Mouse (Mus musculus) neural tube, embryonic 13.5 days (tissue): ENCODE measurements at regions not wholly inside any gene's neighbourhood (a gene's known extent, or its start where the extent isn't known, plus 50 kb on each side); places are given as distances from the start of the nearest gene placed in this dataset.

Source experiments
- ATAC-seq: fragments of 200-750 bp; cut with Nextera tagmentation; 2 replicates; pipeline ENCODE4 v1.8.0; 2017; ENCODE audit warnings: low read depth, mild to moderate bottlenecking, moderate TSS enrichment, moderate library complexity
- H3K27ac ChIP-seq: fragments of 300-500 bp; sonication (generic); replicated peaks from 2 replicates; pipeline ENCODE4 v1.5.1; 2015; ENCODE audit warnings: moderate library complexity, mild to moderate bottlenecking, inconsistent platforms
- H3K27me3 ChIP-seq: fragments of 300-500 bp; sonication (generic); 2 replicates; pipeline ENCODE4 v1.6.1; 2015; ENCODE audit warnings: mild to moderate bottlenecking, inconsistent platforms
- H3K36me3 ChIP-seq: fragments of 300-500 bp; sonication (generic); 2 replicates; pipeline ENCODE4 v1.6.1; 2015; ENCODE audit warnings: mild to moderate bottlenecking, inconsistent platforms
- H3K4me1 ChIP-seq: fragments of 300-500 bp; sonication (generic); replicated peaks from 2 replicates; pipeline ENCODE4 v1.6.1; 2015; ENCODE audit warnings: inconsistent platforms
- H3K4me2 ChIP-seq: fragments of 300-500 bp; sonication (generic); 2 replicates; pipeline ENCODE4 v1.6.1; 2015; ENCODE audit warnings: inconsistent platforms, mild to moderate bottlenecking, moderate library complexity
- H3K4me3 ChIP-seq: fragments of 300-500 bp; sonication (generic); 2 replicates; pipeline ENCODE4 v1.5.1; 2015; ENCODE audit warnings: mild to moderate bottlenecking, inconsistent platforms
- H3K9ac ChIP-seq: fragments of 300-500 bp; sonication (generic); 2 replicates; pipeline ENCODE4 v1.6.1; 2015; ENCODE audit warnings: moderate library complexity, mild to moderate bottlenecking, inconsistent platforms
- H3K9me3 ChIP-seq: fragments of 300-500 bp; sonication (generic); 2 replicates; pipeline ENCODE4 v1.6.1; 2016; ENCODE audit warnings: inconsistent platforms
- WGBS: fragments of 180-500 bp; shearing (Covaris S2); methylation state at CpG from one replicate; pipeline ENCODE4 v1.1.7; 2015; 5-methylcytosine and 5-hydroxymethylcytosine counted together

- Histone ChIP-seq H3K4me3 (no peak overlapping the region), H3K27ac (no peak overlapping the region), H3K4me2 (no peak overlapping the region), H3K36me3 (no peaks in the 10 kb centered on the region), H3K9ac (no peak overlapping the region), H3K4me1 (peaks cover 12% of the 10 kb centered on the region; the same call in 1 of the 2 replicates), H3K27me3 (no peaks in the 10 kb centered on the region), H3K9me3 (no peaks in the 10 kb centered on the region)
- no peak for ATAC-seq
- 77% methylated on average over 1 of the region's 1 CpGs for WGBS
Measured at GRCm38 (mm10) chr13:16702138-16702537, 690.5 kb downstream of the Inhba start.

DNA sequence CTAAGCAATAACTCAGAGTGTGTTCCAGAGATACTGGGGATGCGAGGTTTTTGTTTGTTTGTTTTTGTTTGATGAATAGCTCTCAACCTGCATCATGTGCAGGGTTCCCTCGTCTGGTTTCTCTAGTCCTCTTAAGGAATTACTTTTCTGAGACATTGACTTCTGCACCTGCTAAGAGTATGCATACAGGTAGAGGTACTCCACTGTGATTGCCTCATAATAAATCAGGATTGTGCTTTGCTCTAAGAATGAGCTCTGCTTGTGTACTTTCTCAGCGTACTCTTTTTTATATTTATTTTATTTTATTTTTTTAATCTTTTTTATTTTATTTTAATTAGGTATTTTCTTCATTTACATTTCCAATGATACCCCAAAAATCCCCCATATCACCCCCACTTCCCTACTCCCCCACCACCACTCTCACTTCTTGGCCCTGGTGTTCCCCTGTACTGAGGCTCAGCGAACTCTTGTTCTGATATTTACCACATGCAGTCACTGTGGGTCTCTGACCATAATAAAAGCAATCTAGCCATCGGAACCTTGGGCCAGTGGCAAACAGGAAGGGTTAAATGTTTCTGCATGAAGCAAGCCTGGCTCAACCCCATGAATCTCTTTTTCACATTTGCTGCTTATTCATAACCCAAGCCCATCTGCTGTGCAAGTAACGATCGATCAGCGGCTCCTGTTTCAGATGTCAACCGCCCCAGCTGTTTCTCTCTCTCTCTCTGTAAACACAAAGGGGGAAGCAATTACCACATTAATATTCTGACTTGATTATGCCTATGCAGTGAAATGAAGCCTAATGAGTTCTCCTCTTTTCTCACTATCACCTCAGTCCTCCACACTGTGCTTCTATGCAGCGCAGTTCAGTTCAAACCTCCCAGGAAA lies 693.8 kb downstream of the Inhba start:
- Histone ChIP-seq H3K4me1 (peaks cover 12% of the 10 kb centered on the region; the same call in 1 of the 2 replicates), H3K36me3 (no peaks in the 10 kb centered on the region), H3K9me3 (no peaks in the 10 kb centered on the region), H3K27ac (peak overlapping the region; percentile 52), H3K9ac (no peak overlapping the region), H3K4me2 (peak overlapping the region; percentile 31), H3K4me3 (no peak overlapping the region), H3K27me3 (no peaks in the 10 kb centered on the region)
- ATAC-seq, result peak; percentile 95
- 47% methylated on average over 10 of the region's 10 CpGs for WGBS

DNA sequence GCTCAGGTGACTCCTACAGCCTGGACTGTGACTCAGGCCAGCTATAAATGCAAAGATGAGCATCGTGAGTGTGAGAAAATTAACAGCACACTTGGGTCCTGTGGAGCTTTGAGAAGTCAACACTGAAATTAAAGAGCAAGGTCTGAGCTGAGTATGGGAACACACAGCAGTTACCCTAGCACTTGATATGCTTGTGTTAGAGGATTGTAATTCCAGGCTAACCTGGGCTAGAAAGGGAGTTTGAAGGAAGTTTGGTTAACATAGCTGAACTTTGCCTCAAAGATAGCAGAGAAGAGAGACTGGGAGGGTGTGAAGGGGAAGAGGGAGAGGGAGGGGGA lies 694.4 kb downstream of the Inhba start:
- Histone ChIP-seq H3K27ac (peak overlapping the region; percentile 52), H3K9me3 (no peaks in the 10 kb centered on the region), H3K27me3 (no peaks in the 10 kb centered on the region), H3K4me1 (peaks cover 12% of the 10 kb centered on the region; the same call in 1 of the 2 replicates), H3K4me3 (no peak overlapping the region), H3K9ac (no peak overlapping the region), H3K36me3 (no peaks in the 10 kb centered on the region), H3K4me2 (peak overlapping the region; percentile 31; the same call in 1 of the 2 replicates)
- ATAC-seq, result no peak; the same call in 1 of the 2 replicates
- WGBS, result 12% methylated on average over 1 of the region's 1 CpGs

GRCm38 (mm10) chr13:16715296-16715960 lies 703.8 kb downstream of the Inhba start:
- 80% methylated on average over 5 of the region's 5 CpGs for WGBS
- Histone ChIP-seq H3K4me2 (no peak overlapping the region), H3K27ac (no peak overlapping the region), H3K4me3 (no peak overlapping the region), H3K27me3 (no peaks in the 10 kb centered on the region), H3K36me3 (no peaks in the 10 kb centered on the region), H3K9me3 (no peaks in the 10 kb centered on the region), H3K9ac (no peak overlapping the region), H3K4me1 (peaks cover 10% of the 10 kb centered on the region)
- ATAC-seq, result no peak

DNA sequence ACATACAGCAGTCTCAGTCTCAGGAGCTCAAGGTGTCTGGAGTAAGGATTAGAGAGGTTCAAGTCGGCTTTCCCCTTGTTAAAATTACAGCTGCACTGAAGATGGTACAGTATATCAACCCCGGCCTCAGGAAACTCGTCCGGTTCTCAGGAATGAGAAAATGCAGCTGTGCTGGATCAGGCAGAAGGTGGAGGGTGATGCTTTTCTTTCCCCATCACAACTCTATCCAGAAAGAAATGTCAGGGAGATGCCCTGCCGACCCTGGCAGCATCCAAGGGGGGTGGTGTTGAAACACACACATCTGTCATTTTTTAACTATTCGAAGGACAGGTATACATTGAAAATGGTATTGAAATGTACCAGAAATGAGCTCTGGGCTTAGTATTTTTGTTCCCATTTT lies 704.7 kb downstream of the Inhba start:
- no peak overlapping the region for H3K27ac ChIP-seq
- H3K9me3 ChIP-seq, result no peaks in the 10 kb centered on the region
- H3K9ac ChIP-seq, result no peak overlapping the region
- no peak for ATAC-seq
- peaks cover 10% of the 10 kb centered on the region for H3K4me1 ChIP-seq
- H3K27me3 ChIP-seq, result no peaks in the 10 kb centered on the region
- 59% methylated on average over 6 of the region's 6 CpGs for WGBS
- no peak overlapping the region for H3K4me2 ChIP-seq
- no peaks in the 10 kb centered on the region for H3K36me3 ChIP-seq
- no peak overlapping the region for H3K4me3 ChIP-seq

GRCm38 (mm10) chr13:16716796-16717749 lies 705.4 kb downstream of the Inhba start:
- no peak for ATAC-seq
- no peak overlapping the region for H3K9ac ChIP-seq
- H3K4me2 ChIP-seq, result no peak overlapping the region
- WGBS, result 53% methylated on average over 5 of the region's 5 CpGs
- peaks cover 10% of the 10 kb centered on the region for H3K4me1 ChIP-seq
- H3K27ac ChIP-seq, result no peak overlapping the region
- no peak overlapping the region for H3K4me3 ChIP-seq
- no peaks in the 10 kb centered on the region for H3K36me3 ChIP-seq
- H3K9me3 ChIP-seq, result no peaks in the 10 kb centered on the region
- H3K27me3 ChIP-seq, result no peaks in the 10 kb centered on the region

- H3K27ac ChIP-seq, result no peak overlapping the region
- peaks cover 10% of the 10 kb centered on the region for H3K4me1 ChIP-seq
- H3K9ac ChIP-seq, result no peak overlapping the region
- no peak overlapping the region for H3K4me2 ChIP-seq
- H3K27me3 ChIP-seq, result no peaks in the 10 kb centered on the region
- no peak overlapping the region for H3K4me3 ChIP-seq
- WGBS, result 82% methylated on average over 2 of the region's 2 CpGs
- H3K9me3 ChIP-seq, result no peaks in the 10 kb centered on the region
- H3K36me3 ChIP-seq, result no peaks in the 10 kb centered on the region
- ATAC-seq, result no peak
Measured at GRCm38 (mm10) chr13:16720090-16720489, 708.4 kb downstream of the Inhba start.

GRCm38 (mm10) chr13:16725350-16725749 lies 713.7 kb downstream of the Inhba start:
- H3K27ac ChIP-seq, result no peak overlapping the region
- H3K4me1 ChIP-seq, result no peaks in the 10 kb centered on the region
- H3K27me3 ChIP-seq, result no peaks in the 10 kb centered on the region
- no peak for ATAC-seq
- H3K9ac ChIP-seq, result no peak overlapping the region
- no peak overlapping the region for H3K4me3 ChIP-seq
- no peaks in the 10 kb centered on the region for H3K9me3 ChIP-seq
- 84% methylated on average over 5 of the region's 5 CpGs for WGBS
- no peak overlapping the region for H3K4me2 ChIP-seq
- no peaks in the 10 kb centered on the region for H3K36me3 ChIP-seq

- Histone ChIP-seq H3K27me3 (no peaks in the 10 kb centered on the region), H3K9ac (no peak overlapping the region)
- WGBS, result 84% methylated on average over 1 of the region's 1 CpGs
Measured at GRCm38 (mm10) chr13:16738313-16738712, 726.7 kb downstream of the Inhba start.

DNA sequence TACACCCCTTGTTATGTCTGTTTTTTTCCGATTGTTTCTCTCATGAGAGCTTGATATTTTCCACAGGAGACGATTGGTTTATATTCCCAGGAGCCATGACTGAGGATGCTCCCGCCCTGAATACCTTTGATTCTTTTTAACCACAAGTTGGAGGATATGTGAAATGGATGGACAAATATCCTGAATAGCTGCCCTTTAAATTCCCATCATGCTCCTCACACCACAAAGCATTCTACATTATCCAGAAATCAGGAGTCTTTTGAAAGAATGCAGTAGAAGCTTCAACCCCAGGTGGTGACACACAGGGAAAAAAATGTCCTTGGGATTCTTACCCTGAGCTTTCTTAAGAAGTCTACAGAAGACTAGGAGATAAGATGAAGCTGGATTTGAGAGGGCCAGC lies 727.9 kb downstream of the Inhba start:
- no peaks in the 10 kb centered on the region for H3K9me3 ChIP-seq
- H3K27me3 ChIP-seq, result no peaks in the 10 kb centered on the region
- no peak overlapping the region for H3K4me2 ChIP-seq
- H3K36me3 ChIP-seq, result no peaks in the 10 kb centered on the region
- 83% methylated on average over 3 of the region's 3 CpGs for WGBS
- H3K4me3 ChIP-seq, result no peak overlapping the region
- ATAC-seq, result no peak
- no peak overlapping the region for H3K9ac ChIP-seq
- H3K4me1 ChIP-seq, result no peaks in the 10 kb centered on the region
- H3K27ac ChIP-seq, result no peak overlapping the region

More at GRCm38 (mm10) chr13:16738313-16738712, 726.7 kb downstream of the Inhba start:
- Histone ChIP-seq H3K27ac (no peak overlapping the region), H3K4me1 (no peaks in the 10 kb centered on the region), H3K4me3 (no peak overlapping the region), H3K9me3 (no peaks in the 10 kb centered on the region), H3K36me3 (no peaks in the 10 kb centered on the region), H3K4me2 (no peak overlapping the region)
- ATAC-seq, result no peak

DNA sequence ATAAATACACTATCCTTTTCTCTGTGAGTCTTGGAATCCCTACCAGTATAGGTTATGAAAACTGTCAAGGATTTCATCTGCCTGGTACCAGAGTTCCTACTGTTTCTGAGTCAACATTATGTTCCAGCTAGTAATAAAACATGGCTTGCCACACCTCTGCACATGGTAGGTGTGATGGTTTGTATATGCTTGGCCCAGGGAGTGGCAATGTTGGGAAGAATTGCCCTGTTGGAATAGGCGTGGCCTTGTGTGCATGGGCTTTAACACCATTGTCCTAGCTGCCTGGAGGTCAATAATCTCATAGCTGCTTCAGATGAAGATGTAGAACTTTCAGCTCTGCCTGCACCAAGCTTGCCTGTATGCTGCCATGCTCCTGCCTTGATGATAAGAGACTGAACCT lies 732.6 kb downstream of the Inhba start:
- no peak overlapping the region for H3K9ac ChIP-seq
- H3K9me3 ChIP-seq, result no peaks in the 10 kb centered on the region
- no peak overlapping the region for H3K4me2 ChIP-seq
- H3K4me1 ChIP-seq, result no peaks in the 10 kb centered on the region
- H3K27me3 ChIP-seq, result no peaks in the 10 kb centered on the region
- no peak overlapping the region for H3K27ac ChIP-seq
- no peak overlapping the region for H3K4me3 ChIP-seq
- 85% methylated on average over 1 of the region's 1 CpGs for WGBS
- ATAC-seq, result no peak
- H3K36me3 ChIP-seq, result no peaks in the 10 kb centered on the region

DNA sequence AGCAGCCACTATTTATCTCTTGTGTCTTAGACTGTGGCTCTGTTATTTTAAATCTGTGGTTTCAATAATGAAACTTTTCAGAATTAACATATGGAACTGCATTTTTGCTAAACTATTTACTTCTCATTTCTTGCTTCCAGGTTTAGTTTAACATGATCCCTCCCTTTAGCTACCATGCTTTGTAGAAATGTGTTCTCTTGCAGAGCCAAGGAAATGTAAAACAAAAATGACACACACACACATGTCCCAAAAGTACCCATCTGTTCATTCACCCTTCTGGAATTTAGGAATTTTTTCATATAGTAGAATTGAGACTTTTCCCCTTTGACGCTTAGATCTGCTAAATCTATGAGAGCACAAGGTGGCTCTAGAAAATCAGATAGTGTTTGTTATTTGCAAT lies 734.0 kb downstream of the Inhba start:
- WGBS, result 91% methylated on average over 1 of the region's 1 CpGs
- no peaks in the 10 kb centered on the region for H3K4me1 ChIP-seq
- H3K27ac ChIP-seq, result no peak overlapping the region
- H3K9me3 ChIP-seq, result no peaks in the 10 kb centered on the region
- no peak for ATAC-seq
- H3K27me3 ChIP-seq, result no peaks in the 10 kb centered on the region
- H3K4me2 ChIP-seq, result no peak overlapping the region
- no peak overlapping the region for H3K9ac ChIP-seq
- no peak overlapping the region for H3K4me3 ChIP-seq
- H3K36me3 ChIP-seq, result no peaks in the 10 kb centered on the region
